ENCODE assay signal across 22 mouse cellular contexts in genomic region chr12:40004766-40005165, GRCm38 (mm10).
"Had no signal": no experiment of that assay in that cellular context is flagged by ENCODE, and none has a peak within 500 bp of the region (broad histone marks: within the 10 kb centered on the region; RNA-seq: fewer than 3 reads in every experiment).

No protein-coding gene starts in this region.

- H3K36me3 ChIP-seq: limb, embryonic 12.5 days; limb, embryonic 15.5 days; midbrain, embryonic 12.5 days; midbrain, embryonic 15.5 days; neural tube, embryonic 13.5 days had no signal

- ATAC-seq: liver, postnatal 0 days; lung, postnatal 0 days; midbrain, embryonic 15.5 days had no signal

- H3K9ac ChIP-seq: limb, embryonic 12.5 days; limb, embryonic 15.5 days; liver, embryonic 14.5 days; liver, postnatal 0 days; lung, embryonic 14.5 days; midbrain, embryonic 12.5 days; midbrain, embryonic 15.5 days; neural tube, embryonic 13.5 days had no signal

- H3K27ac ChIP-seq: limb, embryonic 12.5 days; limb, embryonic 15.5 days; liver, embryonic 14.5 days; macrophage; midbrain, embryonic 12.5 days; midbrain, embryonic 15.5 days; neural tube, embryonic 13.5 days; stomach, postnatal 0 days had no signal

- H3K4me1 ChIP-seq: limb, embryonic 12.5 days; limb, embryonic 15.5 days; midbrain, embryonic 12.5 days; midbrain, embryonic 15.5 days; neural tube, embryonic 13.5 days had no signal

- H3K27me3 ChIP-seq: limb, embryonic 12.5 days; limb, embryonic 15.5 days; midbrain, embryonic 12.5 days; midbrain, embryonic 15.5 days; neural tube, embryonic 13.5 days had no signal

- H3K4me3 ChIP-seq: limb, embryonic 12.5 days; limb, embryonic 15.5 days; midbrain, embryonic 12.5 days; midbrain, embryonic 15.5 days; neural tube, embryonic 13.5 days had no signal

- H3K9me3 ChIP-seq: limb, embryonic 12.5 days; limb, embryonic 15.5 days; midbrain, embryonic 12.5 days; midbrain, embryonic 15.5 days; neural tube, embryonic 13.5 days had no signal

- H3K4me2 ChIP-seq: limb, embryonic 12.5 days; limb, embryonic 15.5 days; liver, embryonic 11.5 days; lung, embryonic 14.5 days; midbrain, embryonic 12.5 days; midbrain, embryonic 15.5 days; neural tube, embryonic 13.5 days had no signal

- DNase-seq: kidney, adult 18-20 months; kidney, postnatal 10 days; kidney, postnatal 4 days; left cerebral cortex, postnatal 4 days; liver, postnatal 0 days; lung, embryonic 14.5 days; retina, postnatal 1 day; right cerebral cortex, postnatal 25 days; spleen, adult 18-20 months; thymus, adult 2 months; thymus, postnatal 14 days; thymus, postnatal 4 days had no signal
